Mouse (Mus musculus) MEL (cell line): ENCODE measurements at regions not wholly inside any gene's neighbourhood (a gene's known extent, or its start where the extent isn't known, plus 50 kb on each side); places are given as distances from the start of the nearest gene placed in this dataset.

Source experiments
- DNase-seq: peaks from one replicate; pipeline ENCODE4 v3.0.0; 2011; ENCODE audit warnings: low read depth, low spot score
- H3K27ac ChIP-seq: 2 replicates; pipeline ENCODE4 v1.5.1; 2012; ENCODE audit warnings: low read depth, mild to moderate bottlenecking, control low read depth, low read length, moderate library complexity; ENCODE audit not compliant: control insufficient read depth
- H3K27me3 ChIP-seq, 2 experiments: fragments of 150-350 bp in 1 of 2; sonication (generic) in 1 of 2; 2 replicates each; pipeline ENCODE4 v1.6.1; 2012; ENCODE audit warnings: low read length in 2 of 2, mild to moderate bottlenecking in 2 of 2, improper control_type of control experiment in 1 of 2, moderate library complexity in 1 of 2; ENCODE audit not compliant: insufficient read depth in 2 of 2, control insufficient read depth in 1 of 2
- H3K36me3 ChIP-seq, 2 experiments: 2 replicates each; pipeline ENCODE4 v1.6.1; 2012 to 2014; ENCODE audit warnings: low read length in 2 of 2, improper control_type of control experiment in 1 of 2, inconsistent platforms in 1 of 2, mild to moderate bottlenecking in 1 of 2; ENCODE audit not compliant: insufficient read depth in 2 of 2, control insufficient read depth in 1 of 2
- H3K4me1 ChIP-seq, 2 experiments: fragments of 150-350 bp in 1 of 2; sonication (generic) in 1 of 2; 2 replicates each; pipeline ENCODE4 v1.6.1; 2012; ENCODE audit warnings: low read length in 2 of 2, improper control_type of control experiment in 1 of 2, mild to moderate bottlenecking in 1 of 2; ENCODE audit not compliant: insufficient read depth in 2 of 2, control insufficient read depth in 1 of 2
- H3K4me3 ChIP-seq, 2 experiments: fragments of 150-350 bp in 1 of 2; sonication (generic) in 1 of 2; 2 replicates each; pipeline ENCODE4 v1.5.1; 2012; ENCODE audit warnings: low read depth in 2 of 2, low read length in 2 of 2, mild to moderate bottlenecking in 2 of 2, moderate library complexity in 2 of 2, control low read depth in 1 of 2, improper control_type of control experiment in 1 of 2; ENCODE audit not compliant: control insufficient read depth in 1 of 2, insufficient read depth in 1 of 2
- H3K79me2 ChIP-seq: 2 replicates; pipeline ENCODE4 v1.6.1; 2012; ENCODE audit warnings: mild to moderate bottlenecking, low read length, moderate library complexity; ENCODE audit not compliant: control insufficient read depth, poor library complexity, insufficient read depth
- H3K9ac ChIP-seq: 2 replicates; pipeline ENCODE4 v1.6.1; 2012; ENCODE audit warnings: low read depth, mild to moderate bottlenecking, control low read depth, low read length, moderate library complexity; ENCODE audit not compliant: control insufficient read depth, poor library complexity, severe bottlenecking
- H3K9me3 ChIP-seq: fragments of 150-350 bp; sonication (generic); replicated peaks from 2 replicates; pipeline ENCODE4 v1.6.1; 2012; ENCODE audit warnings: mild to moderate bottlenecking, low read length, improper control_type of control experiment, moderate library complexity; ENCODE audit not compliant: insufficient read depth
- BHLHE40 ChIP-seq: IDR thresholded peaks from 2 replicates; pipeline ENCODE4 v1.6.1; 2012; ENCODE audit warnings: low read depth, mild to moderate bottlenecking, inconsistent platforms, low read length, improper control_type of control experiment, borderline replicate concordance
- CHD2 ChIP-seq: IDR thresholded peaks from 2 replicates; pipeline ENCODE4 v1.6.1; 2011; ENCODE audit warnings: low read length, improper control_type of control experiment
- CTCF ChIP-seq, 3 experiments: IDR thresholded peaks in 2 of 3; conservative IDR thresholded peaks in 1 of 3; 2 replicates each; pipeline ENCODE4 v1.5.1; 2011 to 2012; ENCODE audit warnings: low read length in 3 of 3, low read depth in 2 of 3, mild to moderate bottlenecking in 2 of 3, improper control_type of control experiment in 1 of 3, inconsistent platforms in 1 of 3, mixed read lengths in 1 of 3, moderate library complexity in 1 of 3; ENCODE audit not compliant: control insufficient read depth in 1 of 3, insufficient read depth in 1 of 3, poor library complexity in 1 of 3, severe bottlenecking in 1 of 3
- ELF1 ChIP-seq: IDR thresholded peaks from 2 replicates; pipeline ENCODE4 v1.6.1; 2014; ENCODE audit warnings: low read depth, mild to moderate bottlenecking, inconsistent platforms, low read length, improper control_type of control experiment, moderate library complexity
- GATA1 ChIP-seq: IDR thresholded peaks from 2 replicates; pipeline ENCODE4 v1.6.1; 2011; ENCODE audit warnings: low read depth, low read length, improper control_type of control experiment
- HCFC1 ChIP-seq: IDR thresholded peaks from 2 replicates; pipeline ENCODE4 v1.6.1; 2012; ENCODE audit warnings: low read depth, mild to moderate bottlenecking, inconsistent platforms, low read length, improper control_type of control experiment, moderate library complexity
- JUND ChIP-seq: IDR thresholded peaks from 2 replicates; pipeline ENCODE4 v1.6.1; 2011; ENCODE audit warnings: low read depth, mild to moderate bottlenecking, improper control_type of control experiment, low read length
- KAT2A ChIP-seq: conservative IDR thresholded peaks from 2 replicates; pipeline ENCODE4 v1.6.1; 2012; ENCODE audit warnings: low read depth, low read length, improper control_type of control experiment, inconsistent platforms
- MAFK ChIP-seq: IDR thresholded peaks from 2 replicates; pipeline ENCODE4 v1.6.1; 2011; ENCODE audit warnings: low read depth, mild to moderate bottlenecking, low read length, improper control_type of control experiment, borderline replicate concordance
- MAX ChIP-seq: IDR thresholded peaks from 2 replicates; pipeline ENCODE4 v1.6.1; 2011; ENCODE audit warnings: low read length, improper control_type of control experiment
- MEF2A ChIP-seq: IDR thresholded peaks from 2 replicates; pipeline ENCODE4 v1.6.1; 2014; ENCODE audit warnings: low read depth, mild to moderate bottlenecking, inconsistent platforms, low read length, improper control_type of control experiment; ENCODE audit not compliant: poor library complexity, insufficient replicate concordance, severe bottlenecking; ENCODE audit errors: extremely low read depth
- MXI1 ChIP-seq: IDR thresholded peaks from 2 replicates; pipeline ENCODE4 v1.6.1; 2011; ENCODE audit warnings: mild to moderate bottlenecking, low read depth, low read length, improper control_type of control experiment
- MYB ChIP-seq: IDR thresholded peaks from 2 replicates; pipeline ENCODE4 v1.6.1; 2011; ENCODE audit warnings: mild to moderate bottlenecking, low read depth, low read length, improper control_type of control experiment
- NELFE ChIP-seq: IDR thresholded peaks from 2 replicates; pipeline ENCODE4 v1.6.1; 2011; ENCODE audit warnings: low read depth, low read length, improper control_type of control experiment
- POLR2A ChIP-seq, 2 experiments: IDR thresholded peaks; 2 replicates each; pipeline ENCODE4 v1.6.1; 2011 to 2012; ENCODE audit warnings: low read length in 2 of 2, mild to moderate bottlenecking in 2 of 2, control low read depth in 1 of 2, improper control_type of control experiment in 1 of 2, low read depth in 1 of 2, moderate library complexity in 1 of 2; ENCODE audit not compliant: control insufficient read depth in 1 of 2, insufficient read depth in 1 of 2, poor library complexity in 1 of 2
- POLR2AphosphoS2 ChIP-seq: IDR thresholded peaks from 2 replicates; pipeline ENCODE4 v1.6.1; 2011; ENCODE audit warnings: low read length, improper control_type of control experiment
- POLR2AphosphoS5 ChIP-seq: IDR thresholded peaks from 2 replicates; pipeline ENCODE4 v1.6.1; 2012; ENCODE audit warnings: low read depth, borderline replicate concordance, mild to moderate bottlenecking, inconsistent platforms, low read length, moderate library complexity, mixed read lengths
- RCOR1 ChIP-seq: IDR thresholded peaks from 2 replicates; pipeline ENCODE4 v1.6.1; 2012; ENCODE audit warnings: low read depth, mild to moderate bottlenecking, inconsistent platforms, low read length, improper control_type of control experiment
- SIN3A ChIP-seq: IDR thresholded peaks from 2 replicates; pipeline ENCODE4 v1.6.1; 2012; ENCODE audit warnings: low read length, improper control_type of control experiment, inconsistent platforms
- SMC3 ChIP-seq: IDR thresholded peaks from 2 replicates; pipeline ENCODE4 v1.6.1; 2011; ENCODE audit warnings: low read depth, low read length, improper control_type of control experiment
- TAL1 ChIP-seq: IDR thresholded peaks from 2 replicates; pipeline ENCODE4 v1.6.1; 2012; ENCODE audit warnings: mild to moderate bottlenecking, inconsistent platforms, low read length, moderate library complexity, mixed read lengths
- TBP ChIP-seq: IDR thresholded peaks from 2 replicates; pipeline ENCODE4 v1.8.0; 2011; ENCODE audit warnings: low read depth, low read length, improper control_type of control experiment
- TCF12 ChIP-seq: IDR thresholded peaks from 2 replicates; pipeline ENCODE4 v1.6.1; 2014; ENCODE audit warnings: low read depth, mild to moderate bottlenecking, inconsistent platforms, low read length, improper control_type of control experiment, moderate library complexity
- USF1 ChIP-seq: IDR thresholded peaks from 2 replicates; pipeline ENCODE4 v1.6.1; 2014; ENCODE audit warnings: low read depth, mild to moderate bottlenecking, inconsistent platforms, low read length, improper control_type of control experiment, moderate library complexity
- ZC3H11A ChIP-seq: IDR thresholded peaks from 2 replicates; pipeline ENCODE4 v1.6.1; 2012; ENCODE audit warnings: low read depth, mild to moderate bottlenecking, inconsistent platforms, low read length, improper control_type of control experiment
- ZKSCAN1 ChIP-seq: IDR thresholded peaks from 2 replicates; pipeline ENCODE4 v1.6.1; 2012; ENCODE audit warnings: low read depth, mild to moderate bottlenecking, inconsistent platforms, low read length, improper control_type of control experiment, moderate library complexity
- ZMIZ1 ChIP-seq: IDR thresholded peaks from 2 replicates; pipeline ENCODE4 v1.6.1; 2012; ENCODE audit warnings: low read depth, mild to moderate bottlenecking, inconsistent platforms, low read length, improper control_type of control experiment, moderate library complexity
- ZNF384 ChIP-seq: IDR thresholded peaks from 2 replicates; pipeline ENCODE4 v1.6.1; 2012; ENCODE audit warnings: low read depth, mild to moderate bottlenecking, inconsistent platforms, low read length, improper control_type of control experiment

DNA sequence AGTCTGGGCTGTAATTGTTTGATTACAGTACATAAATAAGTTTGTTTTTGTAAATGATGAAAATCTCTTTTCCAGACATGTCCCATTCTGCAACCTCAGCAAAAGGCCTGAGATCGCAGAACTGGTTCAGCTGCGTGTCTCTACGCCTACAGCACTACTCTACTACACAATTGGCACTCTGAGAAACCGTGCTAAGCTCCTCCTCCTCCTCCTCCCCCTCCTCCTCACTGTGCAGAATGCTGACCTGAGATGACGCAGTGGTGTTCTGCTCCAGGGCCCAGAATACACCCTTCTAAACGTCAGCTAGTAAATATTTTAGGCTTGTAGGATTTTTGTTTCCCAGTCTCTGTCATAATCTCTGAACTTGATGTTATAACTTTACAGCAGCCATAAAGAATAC lies 724.2 kb downstream of the Ntrk3 start:
- Histone ChIP-seq H3K36me3 (no peaks in the 10 kb centered on the region), H3K27ac (no peak overlapping the region), H3K4me1 (no peaks in the 10 kb centered on the region), H3K4me3 (no peak overlapping the region), H3K27me3 (no peaks in the 10 kb centered on the region), H3K9ac (no peak overlapping the region), H3K9me3 (no peaks in the 10 kb centered on the region), H3K79me2 (no peaks in the 10 kb centered on the region)
- TF ChIP-seq TBP = no peak
- TF ChIP-seq ZKSCAN1 = no peak
- no peak for TF ChIP-seq JUND
- TF ChIP-seq RCOR1 = no peak
- TF ChIP-seq CTCF (IDR thresholded peaks at IDR 0.05 in 2 of 3, conservative IDR thresholded peaks at IDR 0.05 in 1 of 3; ENCODE audit: control insufficient read depth in 1 of 3, insufficient read depth in 1 of 3, low read depth in 2 of 3, low read length in 3 of 3, poor library complexity in 1 of 3, severe bottlenecking in 1 of 3) = no peak
- TF ChIP-seq POLR2AphosphoS2 = no peak
- TF ChIP-seq MAFK = no peak
- TF ChIP-seq ZMIZ1 = no peak
- no peak for TF ChIP-seq MXI1
- no peak for TF ChIP-seq USF1
- TF ChIP-seq MYB = no peak
- no peak for TF ChIP-seq MEF2A
- TF ChIP-seq NELFE = no peak
- DNase-seq = no peak

- no peak overlapping the region for H3K27ac ChIP-seq
- no peak overlapping the region for H3K9ac ChIP-seq
- no peaks in the 10 kb centered on the region for H3K27me3 ChIP-seq
- H3K36me3 ChIP-seq = no peaks in the 10 kb centered on the region
- H3K4me3 ChIP-seq = no peak overlapping the region
- H3K79me2 ChIP-seq = no peaks in the 10 kb centered on the region
- H3K4me1 ChIP-seq = no peaks in the 10 kb centered on the region
- no peak for TF ChIP-seq SMC3
- no peak for TF ChIP-seq MAX
- no peak for TF ChIP-seq ZNF384
- no peak for TF ChIP-seq POLR2AphosphoS2
- TF ChIP-seq MAFK = no peak
- TF ChIP-seq CHD2 = no peak
- TF ChIP-seq TAL1 = no peak
- TF ChIP-seq ELF1 = no peak
- no peak for TF ChIP-seq SIN3A
- no peak for TF ChIP-seq MYB
- no peak for TF ChIP-seq ZKSCAN1
- no peak for TF ChIP-seq ZC3H11A
- no peak for TF ChIP-seq KAT2A
- no peak for TF ChIP-seq HCFC1
- TF ChIP-seq GATA1 = no peak
- TF ChIP-seq BHLHE40 = no peak
- no peak for TF ChIP-seq POLR2A (IDR thresholded peaks at IDR 0.05; ENCODE audit: control insufficient read depth in 1 of 2, insufficient read depth in 1 of 2, low read depth in 1 of 2, low read length in 2 of 2, poor library complexity in 1 of 2)
- TF ChIP-seq POLR2AphosphoS5 = no peak
- no peak for TF ChIP-seq TCF12
- no peak for TF ChIP-seq JUND
- no peak for DNase-seq
- H3K9me3 ChIP-seq = no peaks in the 10 kb centered on the region
Observed at GRCm38 (mm10) chr7:78003086-78003485, 734.7 kb downstream of the Ntrk3 start.
